Mouse (Mus musculus): ENCODE results near the gene Fbxl5.

Gene Fbxl5

GRCm38 (mm10) chr5:43783996-43784395 is 37.4 kb downstream of the Fbxl5 start:
- DNase-seq (ENCODE audit: low read depth in 2 of 2, low spot score in 2 of 2): no peak

- DNase-seq (ENCODE audit: low read depth in 2 of 2, low spot score in 2 of 2): peak; percentile 70
Measured at GRCm38 (mm10) chr5:43781977-43782930, 39.2 kb downstream of the Fbxl5 start.

GRCm38 (mm10) chr5:43781423-43781976 is 39.9 kb downstream of the Fbxl5 start:
- DNase-seq (ENCODE audit: low read depth in 2 of 2, low spot score in 2 of 2): peak; percentile 8 to 25

GRCm38 (mm10) chr5:43778583-43778982 is 42.9 kb downstream of the Fbxl5 start:
- DNase-seq (ENCODE audit: low read depth in 2 of 2, low spot score in 2 of 2): no peak

- DNase-seq (ENCODE audit: low read depth in 2 of 2, low spot score in 2 of 2): no peak
Measured at GRCm38 (mm10) chr5:43776993-43777392, 44.4 kb downstream of the Fbxl5 start.

- DNase-seq (ENCODE audit: low read depth in 2 of 2, low spot score in 2 of 2): no peak
Measured at GRCm38 (mm10) chr5:43776407-43776806, 45.0 kb downstream of the Fbxl5 start.

DNA sequence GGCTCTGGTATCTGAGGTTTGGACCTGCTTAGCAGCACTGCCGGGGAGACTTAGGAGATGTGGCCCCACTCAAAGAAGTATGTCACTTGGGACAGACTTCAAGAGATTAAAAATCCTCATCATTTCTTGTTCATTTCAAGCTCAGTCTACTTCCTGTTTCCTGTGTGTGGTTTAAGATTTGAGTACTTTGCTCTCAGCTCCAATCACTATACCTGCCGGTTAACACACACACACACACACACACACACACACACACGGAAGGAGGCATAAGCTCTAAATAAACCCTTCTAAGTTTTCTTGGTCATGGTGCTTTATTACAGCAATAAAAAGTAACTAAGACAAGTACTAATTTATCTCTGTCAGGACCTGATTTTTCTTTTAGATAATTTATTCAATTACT is 49.9 kb downstream of the Fbxl5 start:
- DNase-seq (ENCODE audit: low read depth in 2 of 2, low spot score in 2 of 2): peak; percentile 17 to 48

DNA sequence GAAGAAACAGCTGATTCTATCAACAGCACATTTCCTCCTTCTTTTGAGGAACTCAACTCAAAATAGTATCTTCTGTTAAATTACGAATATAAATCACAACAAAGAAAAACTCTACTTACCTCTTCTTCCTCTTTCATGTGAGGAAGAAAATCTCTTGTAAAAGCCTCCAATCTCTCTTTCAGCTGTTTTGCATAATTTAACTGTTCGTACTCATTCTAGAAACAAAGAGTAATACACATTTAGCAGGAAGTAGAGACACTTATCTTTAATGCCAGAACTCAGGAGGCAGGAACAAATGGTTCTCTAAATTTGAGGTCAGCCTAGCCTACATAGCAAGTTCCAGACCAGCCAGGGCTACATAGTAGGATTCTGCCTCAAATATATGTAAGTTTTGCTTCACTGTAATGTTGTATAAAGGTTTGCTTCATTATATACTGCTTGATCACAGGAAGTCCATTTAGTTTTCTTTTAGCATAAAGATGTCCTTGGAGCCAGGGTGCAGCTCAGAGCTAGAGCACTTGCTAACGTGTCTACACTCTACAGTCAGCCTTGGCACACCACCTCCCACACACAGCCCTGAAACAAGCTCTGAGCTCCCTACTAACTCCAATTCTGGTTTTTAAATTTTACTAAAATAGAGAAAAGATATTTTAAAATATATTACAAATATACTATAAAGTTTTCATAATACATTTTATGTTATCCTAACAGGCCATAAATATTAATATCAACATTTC is 50.7 kb downstream of the Fbxl5 start:
- DNase-seq (ENCODE audit: low read depth in 2 of 2, low spot score in 2 of 2): no peak

DNA sequence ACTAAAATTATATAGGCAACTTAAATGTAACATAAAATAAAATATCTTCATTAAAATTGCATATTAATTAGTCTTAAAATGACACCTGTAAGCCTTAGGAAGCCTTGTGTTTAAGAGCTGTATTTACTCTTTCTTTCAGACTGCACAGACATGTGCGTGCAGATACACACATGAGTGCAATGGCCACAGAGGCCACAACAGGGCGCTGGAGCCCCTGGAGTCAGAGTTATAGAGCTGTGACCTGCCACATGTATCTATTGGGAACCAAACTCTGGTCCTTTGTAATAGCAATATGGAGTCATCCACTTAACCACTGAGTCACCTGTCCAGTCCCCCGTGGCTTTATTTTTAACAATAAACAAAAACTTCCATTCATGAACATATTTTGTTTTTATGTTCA is 72.3 kb downstream of the Fbxl5 start:
- no peak for DNase-seq (ENCODE audit: low read depth in 2 of 2, low spot score in 2 of 2)

DNA sequence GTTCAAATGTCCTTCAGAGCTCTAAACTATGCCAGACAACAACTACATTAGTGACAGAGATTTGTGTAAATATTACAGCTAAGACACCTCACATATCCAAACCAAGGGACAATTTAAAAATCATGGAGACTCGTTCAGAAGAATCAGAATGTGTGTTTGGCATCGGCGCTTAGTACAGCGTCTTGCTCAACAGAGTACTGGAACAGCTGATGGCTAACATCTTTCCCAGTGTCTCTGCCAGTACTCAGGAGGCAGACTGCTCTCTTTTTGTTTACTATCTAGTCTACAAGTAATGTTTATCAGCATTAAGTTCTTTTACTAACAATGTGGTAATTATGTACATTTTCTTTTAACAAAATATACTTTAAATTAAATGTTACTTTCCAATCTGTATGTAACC is 73.4 kb downstream of the Fbxl5 start:
- no peak for DNase-seq (ENCODE audit: low read depth in 2 of 2, low spot score in 2 of 2)

DNA sequence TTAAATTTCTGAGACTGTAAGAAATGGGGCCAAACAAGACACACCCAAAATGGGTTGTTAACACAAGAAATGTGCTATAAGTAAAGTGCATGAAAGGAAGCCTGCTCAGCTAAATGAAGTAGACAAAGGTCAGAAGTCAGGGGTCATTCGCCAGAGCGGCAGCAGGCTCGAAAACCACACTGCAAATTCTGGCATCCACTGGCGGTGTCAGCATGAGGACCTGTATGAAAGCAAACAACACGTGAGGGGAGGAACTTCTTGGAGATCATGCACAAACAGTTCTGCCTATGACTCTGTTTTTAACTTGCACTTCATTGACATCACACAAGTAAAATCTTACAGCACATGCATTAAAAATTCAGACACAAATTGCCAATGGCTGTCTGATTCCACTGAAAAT is 76.3 kb downstream of the Fbxl5 start:
- no peak for DNase-seq (ENCODE audit: low read depth in 2 of 2, low spot score in 2 of 2)

DNA sequence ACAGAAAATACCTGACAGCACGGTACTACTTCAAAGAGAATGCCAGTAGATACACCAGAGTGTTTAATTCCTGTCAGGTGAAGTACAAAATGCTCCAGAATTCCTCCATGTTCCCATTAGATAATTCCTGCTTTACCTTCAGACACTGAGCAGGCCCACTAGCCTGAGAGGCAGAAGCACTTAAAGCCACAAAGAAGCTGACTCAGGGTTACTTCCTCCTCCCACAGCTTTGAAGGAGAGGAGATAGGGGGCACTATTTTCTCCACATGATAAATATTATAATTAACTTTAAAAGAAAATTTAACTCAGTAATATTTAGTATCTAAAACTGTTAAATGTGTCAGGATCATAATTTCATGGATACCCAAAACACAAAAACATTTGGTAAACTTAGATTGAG is 77.3 kb downstream of the Fbxl5 start:
- no peak for DNase-seq (ENCODE audit: low read depth in 2 of 2, low spot score in 2 of 2)

DNA sequence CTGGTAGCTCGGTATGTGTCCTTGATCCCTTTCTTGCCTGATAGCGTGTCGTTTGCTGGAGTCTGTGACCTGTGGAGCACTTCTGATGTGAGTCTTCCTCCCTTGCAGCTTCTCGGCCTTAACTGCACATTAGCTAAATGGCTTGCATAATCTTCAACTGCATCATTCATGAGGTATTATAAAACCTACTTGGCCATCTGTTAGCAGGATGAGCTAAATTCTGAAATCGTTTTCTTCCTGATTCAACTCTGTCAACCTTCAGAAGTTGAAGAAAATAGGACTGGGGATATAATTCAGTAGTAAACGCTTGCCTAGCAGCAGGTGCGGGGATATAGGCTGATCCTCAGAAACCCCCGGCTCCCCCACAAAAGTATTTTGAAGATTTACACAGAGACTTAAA is 89.1 kb downstream of the Fbxl5 start:
- DNase-seq (ENCODE audit: low read depth in 2 of 2, low spot score in 2 of 2): no peak

DNA sequence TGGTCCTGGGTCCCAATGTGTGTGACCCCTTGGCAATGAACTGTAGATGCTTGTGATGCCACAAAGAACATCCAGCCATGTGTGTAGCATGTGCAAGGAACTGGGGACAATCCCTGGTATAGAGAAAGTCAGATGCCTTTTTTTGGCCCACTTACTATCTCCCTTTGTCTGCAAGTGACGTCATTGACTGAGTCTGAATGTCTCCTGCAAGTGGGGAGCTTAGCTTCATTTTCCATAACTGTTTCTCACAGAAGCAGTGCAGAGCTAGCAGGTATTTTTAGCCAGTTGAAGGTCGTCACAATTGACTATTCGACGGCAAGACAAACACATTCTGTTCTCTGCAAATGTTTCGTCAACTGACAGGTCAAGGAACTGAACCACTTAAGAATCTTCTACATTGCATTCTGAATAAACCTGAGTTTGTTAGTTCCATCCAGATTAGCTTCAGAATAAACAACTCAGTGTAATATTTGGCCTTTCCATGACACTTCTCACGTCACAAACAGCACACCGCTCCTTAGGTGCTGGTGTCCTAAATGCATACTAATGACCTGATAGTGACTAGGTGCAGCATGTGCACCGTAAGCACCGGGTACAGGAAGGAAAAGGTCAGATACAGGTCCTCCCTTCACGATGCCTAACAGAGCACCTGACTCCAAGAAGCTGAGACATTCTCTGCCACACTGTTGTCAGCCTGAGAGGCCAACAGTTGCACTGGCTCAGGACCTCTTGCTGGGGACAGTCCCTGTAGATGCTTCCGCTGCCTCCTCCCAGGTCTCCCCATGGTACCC is 92.9 kb downstream of the Fbxl5 start:
- no peak for DNase-seq (ENCODE audit: low read depth in 2 of 2, low spot score in 2 of 2)

DNA sequence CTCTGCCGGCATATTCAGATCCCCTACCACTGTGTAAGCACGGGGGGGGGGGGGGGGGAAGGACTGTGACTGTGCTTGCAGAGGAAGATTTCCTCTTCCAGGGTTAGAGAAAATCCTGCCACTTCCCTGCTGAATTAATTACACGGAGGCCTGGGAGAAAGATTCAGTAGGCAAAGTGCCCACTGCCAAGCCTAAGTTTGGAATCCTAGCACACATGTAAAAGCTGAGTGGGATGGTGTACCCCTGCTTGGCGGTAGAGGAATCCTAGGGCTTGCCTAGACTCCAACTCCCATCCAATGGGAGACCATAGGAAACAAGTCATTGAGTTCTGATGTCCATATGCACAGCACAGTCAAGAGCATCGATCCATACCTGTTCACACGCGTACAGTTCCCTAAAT is 97.6 kb downstream of the Fbxl5 start:
- DNase-seq (ENCODE audit: low read depth in 2 of 2, low spot score in 2 of 2): no peak

GRCm38 (mm10) chr5:43722452-43722783 is 99.0 kb downstream of the Fbxl5 start:
- DNase-seq (ENCODE audit: low read depth in 2 of 2, low spot score in 2 of 2): no peak

- DNase-seq (ENCODE audit: low read depth in 2 of 2, low spot score in 2 of 2): no peak
Measured at GRCm38 (mm10) chr5:43721538-43722451, 99.6 kb downstream of the Fbxl5 start.

GRCm38 (mm10) chr5:43699240-43699639 is 122.2 kb downstream of the Fbxl5 start:
- no peak for DNase-seq (ENCODE audit: low read depth in 2 of 2, low spot score in 2 of 2)

GRCm38 (mm10) chr5:43697133-43697532 is 124.3 kb downstream of the Fbxl5 start:
- DNase-seq (ENCODE audit: low read depth in 2 of 2, low spot score in 2 of 2): no peak

Measured in CD8-positive naive resting alpha-beta T cell, adult 2 months (primary cell).